Mouse (Mus musculus) lung, postnatal 36 days (tissue): ENCODE measurements around the gene Sptssb.

Source experiments
- DNase-seq: peaks from one replicate; pipeline ENCODE4 v3.0.0; 2022; ENCODE audit warnings: mixed read lengths

Sptssb gene

GRCm38 (mm10) chr3:69829532-69829931 is 30.2 kb downstream of the Sptssb start:
- no peak for DNase-seq

- no peak for DNase-seq
These were observed 35.2 kb downstream of the Sptssb start for GRCm38 (mm10) chr3:69824536-69824935.

DNA sequence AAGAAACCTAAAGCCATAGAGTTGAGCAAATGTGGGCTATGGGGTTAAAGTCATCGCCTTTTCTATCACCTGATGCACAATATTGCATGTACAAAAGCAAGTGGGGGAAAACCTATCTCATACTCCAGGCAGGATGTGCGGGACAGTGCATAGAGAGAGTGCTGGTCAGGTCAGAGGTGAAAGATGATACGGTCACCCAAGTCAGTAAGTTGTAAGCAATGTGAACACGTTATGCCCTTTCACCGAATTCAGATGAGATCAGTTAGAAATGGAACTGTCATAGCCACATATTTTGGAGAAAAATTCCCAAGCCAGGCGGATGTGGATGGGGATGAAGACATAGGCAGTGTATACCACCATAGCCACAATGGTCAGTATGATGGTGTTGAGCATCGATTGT is 39.1 kb downstream of the Sptssb start:
- DNase-seq = no peak

- DNase-seq = no peak
These were observed 39.9 kb downstream of the Sptssb start for GRCm38 (mm10) chr3:69819851-69820200.

- DNase-seq = no peak
These were observed 40.4 kb downstream of the Sptssb start for GRCm38 (mm10) chr3:69819146-69819850.

- no peak for DNase-seq
These were observed 41.3 kb downstream of the Sptssb start for GRCm38 (mm10) chr3:69818466-69818865.

DNA sequence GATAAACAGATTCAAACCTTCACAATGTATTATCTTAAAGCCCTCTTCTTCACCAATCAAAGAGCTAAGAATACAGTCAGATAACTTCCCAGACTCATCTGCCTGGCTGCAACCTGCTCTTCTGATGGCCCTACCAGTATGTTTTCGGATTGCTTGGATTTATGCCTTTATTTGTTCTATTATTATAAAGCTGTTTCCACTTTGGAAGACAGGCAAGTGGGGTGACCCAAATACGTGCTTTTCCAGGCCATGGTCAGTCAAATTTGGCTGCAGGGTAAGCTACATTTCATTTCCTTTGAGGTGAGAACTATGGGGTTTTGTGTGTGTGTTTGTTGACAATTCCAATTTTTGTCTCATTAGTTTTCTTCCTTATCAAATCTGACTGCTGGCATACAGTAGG is 43.2 kb downstream of the Sptssb start:
- no peak for DNase-seq

GRCm38 (mm10) chr3:69813005-69813695 is 46.6 kb downstream of the Sptssb start:
- no peak for DNase-seq

- DNase-seq = no peak
These were observed 47.3 kb downstream of the Sptssb start for GRCm38 (mm10) chr3:69812442-69812841.

- DNase-seq = peak; percentile 15
These were observed 51.3 kb downstream of the Sptssb start for GRCm38 (mm10) chr3:69808479-69808878.

GRCm38 (mm10) chr3:69803137-69803536 is 56.6 kb downstream of the Sptssb start:
- DNase-seq = no peak

- DNase-seq = no peak
These were observed 58.8 kb downstream of the Sptssb start for GRCm38 (mm10) chr3:69800829-69801384.

GRCm38 (mm10) chr3:69799096-69799495 is 60.6 kb downstream of the Sptssb start:
- no peak for DNase-seq

- DNase-seq = peak; percentile 4
These were observed 61.8 kb downstream of the Sptssb start for GRCm38 (mm10) chr3:69797969-69798368.

DNA sequence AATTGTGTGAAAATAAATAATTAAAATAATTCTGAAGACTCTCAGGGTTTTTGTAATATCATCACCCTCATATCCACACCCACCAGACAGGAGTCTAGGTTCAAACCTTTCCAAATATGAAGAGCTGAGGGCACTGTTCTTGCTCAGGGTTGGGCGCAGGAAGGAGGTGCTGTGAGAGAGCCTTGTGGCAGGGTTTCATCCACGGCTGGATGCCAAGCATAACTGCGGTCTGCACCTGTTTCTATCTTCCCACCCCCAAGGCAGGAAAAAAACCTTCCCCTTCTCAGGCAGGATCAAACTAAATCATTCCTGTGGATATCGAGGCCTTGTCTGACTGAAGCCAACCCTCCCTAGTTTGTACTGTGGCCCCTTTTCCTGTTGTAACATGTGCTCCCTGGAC is 62.2 kb downstream of the Sptssb start:
- no peak for DNase-seq

DNA sequence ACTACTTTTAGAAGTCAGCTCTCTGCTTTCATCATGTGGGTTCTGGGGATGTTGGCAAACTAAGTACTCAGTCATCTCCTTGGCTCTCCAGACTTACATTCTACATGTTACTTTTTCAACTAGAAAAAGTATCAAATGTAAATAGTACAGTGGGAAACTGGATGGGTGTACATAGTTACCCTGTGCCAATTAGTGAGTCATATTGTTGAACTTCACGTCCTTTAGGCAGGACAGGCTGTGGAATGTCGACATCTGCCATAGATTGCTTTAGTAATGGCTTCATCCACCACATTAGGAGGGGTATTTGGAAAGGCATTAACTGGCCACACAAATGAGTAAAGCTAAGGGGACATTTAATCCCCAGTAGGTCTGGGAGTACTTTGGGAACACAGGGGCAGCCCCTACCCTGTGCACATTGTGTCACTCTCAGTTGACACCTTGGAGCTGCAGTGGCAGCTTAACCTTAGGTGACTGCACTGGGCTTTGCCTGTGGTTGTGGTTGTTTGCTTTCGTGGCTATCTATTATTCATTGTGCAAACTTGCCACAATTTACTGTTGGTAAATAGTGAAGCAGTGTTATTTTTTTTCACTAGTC is 66.8 kb downstream of the Sptssb start:
- DNase-seq = peak; percentile 3

DNA sequence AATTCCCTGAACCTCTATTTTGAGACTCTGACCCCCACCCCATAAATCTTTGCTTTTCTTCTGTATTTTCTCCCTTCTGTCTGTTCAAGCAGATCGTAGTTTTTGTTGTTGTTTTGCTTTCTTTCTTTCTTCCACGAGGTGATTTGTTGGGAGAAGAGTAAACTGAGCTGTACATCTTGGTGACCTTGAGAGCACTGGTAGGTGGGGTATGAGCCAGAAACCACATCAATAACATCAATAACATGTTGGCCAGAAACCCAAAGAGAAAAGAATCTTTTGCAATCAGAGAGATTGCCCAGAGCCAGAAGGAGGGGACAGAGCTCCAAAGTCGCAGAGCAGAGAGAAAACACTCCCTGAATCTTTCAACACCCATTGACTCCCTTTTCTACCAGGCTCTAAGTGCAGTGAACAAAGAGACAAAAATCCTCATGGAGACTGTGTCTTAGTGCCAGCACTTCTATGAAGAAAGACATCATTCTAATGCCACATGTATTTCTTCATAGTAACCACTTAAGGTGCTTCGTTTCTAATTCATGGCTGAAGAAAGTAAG is 80.4 kb downstream of the Sptssb start:
- DNase-seq = no peak

- DNase-seq = no peak
These were observed 86.4 kb downstream of the Sptssb start for GRCm38 (mm10) chr3:69773356-69773755.
